Mouse (Mus musculus): ENCODE measurements around the gene Idh2. TPM values are rescaled to one million over a fixed set of nuclear protein-coding genes. Genes with fewer than 3 reads are reported as not detected.
"Not testable (repeated sequence)": the region's sequence is repeated elsewhere in the genome, so short reads cannot be mapped to it uniquely, and the experiment has no call there.

The Idh2 gene
- polyA plus RNA-seq, 1 experiment: 77.9 TPM

GRCm38 (mm10) chr7:80134454-80135172, 19.4 kb upstream of the Idh2 start:
- Histone ChIP-seq H3K27ac (ENCODE audit: insufficient read depth, low read length) (no peak overlapping the region), H3K4me3 (replicated peaks; ENCODE audit: insufficient read depth, low read depth, low read length) (no peak overlapping the region), H3K27me3 (ENCODE audit: control insufficient read depth, insufficient read depth, low read length) (no peaks in the 10 kb centered on the region), H3K4me1 (ENCODE audit: control insufficient read depth, insufficient read depth, low read length) (peaks cover 6% of the 10 kb centered on the region)
- WGBS: 22% methylated on average over 8 of the region's 8 CpGs
- DNase-seq: peak; percentile 44 to 66
- TF ChIP-seq CTCF (IDR thresholded peaks at IDR 0.05; ENCODE audit: borderline replicate concordance, insufficient read depth, low read depth, low read length) (no peak), POLR2A (IDR thresholded peaks at IDR 0.05; ENCODE audit: borderline replicate concordance, insufficient read depth, low read length) (no peak)

DNA sequence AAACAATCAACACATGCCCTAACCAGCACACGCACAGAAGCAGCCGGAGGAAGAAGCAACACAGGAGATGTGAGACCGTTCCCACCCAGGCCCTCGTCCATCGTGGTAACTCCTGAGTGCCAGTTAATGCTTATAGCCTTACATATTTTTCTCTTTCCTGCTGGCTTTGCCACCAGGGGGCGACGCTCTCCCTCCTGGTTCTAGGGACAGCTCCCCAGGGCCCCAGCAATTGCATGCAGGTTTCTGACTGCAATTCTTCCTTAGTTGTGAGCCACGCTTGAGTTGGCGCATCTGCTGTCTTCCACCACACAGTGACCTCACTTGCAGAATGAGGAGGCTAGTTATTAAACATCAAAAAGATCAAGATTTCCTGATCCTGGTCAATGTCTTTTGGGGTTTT, 17.3 kb upstream of the Idh2 start:
- H3K4me3 ChIP-seq (replicated peaks; ENCODE audit: insufficient read depth, low read depth, low read length): no peak overlapping the region
- peak in 1 of 2 experiments; percentile 13 for DNase-seq
- no peak overlapping the region for H3K27ac ChIP-seq (ENCODE audit: insufficient read depth, low read length)
- H3K4me1 ChIP-seq (ENCODE audit: control insufficient read depth, insufficient read depth, low read length): peaks cover 6% of the 10 kb centered on the region
- TF ChIP-seq CTCF (IDR thresholded peaks at IDR 0.05; ENCODE audit: borderline replicate concordance, insufficient read depth, low read depth, low read length) (peak; percentile 48; the same call in 1 of the 2 replicates), POLR2A (IDR thresholded peaks at IDR 0.05; ENCODE audit: borderline replicate concordance, insufficient read depth, low read length) (no peak)
- H3K27me3 ChIP-seq (ENCODE audit: control insufficient read depth, insufficient read depth, low read length): no peaks in the 10 kb centered on the region
- 50% methylated on average over 9 of the region's 9 CpGs for WGBS

GRCm38 (mm10) chr7:80131315-80131714, 16.1 kb upstream of the Idh2 start:
- H3K27me3 ChIP-seq (ENCODE audit: control insufficient read depth, insufficient read depth, low read length); H3K4me1 ChIP-seq (ENCODE audit: control insufficient read depth, insufficient read depth, low read length); DNase-seq; H3K4me3 ChIP-seq (replicated peaks; ENCODE audit: insufficient read depth, low read depth, low read length); H3K27ac ChIP-seq (ENCODE audit: insufficient read depth, low read length): not testable (repeated sequence)
- WGBS: 67% methylated on average over 7 of the region's 7 CpGs

GRCm38 (mm10) chr7:80130344-80131055, 15.3 kb upstream of the Idh2 start:
- Histone ChIP-seq H3K4me1 (ENCODE audit: control insufficient read depth, insufficient read depth, low read length) (peaks cover 6% of the 10 kb centered on the region), H3K27ac (ENCODE audit: insufficient read depth, low read length) (no peak overlapping the region), H3K4me3 (replicated peaks; ENCODE audit: insufficient read depth, low read depth, low read length) (no peak overlapping the region), H3K27me3 (ENCODE audit: control insufficient read depth, insufficient read depth, low read length) (no peaks in the 10 kb centered on the region)
- 69% methylated on average over 12 of the region's 12 CpGs for WGBS
- DNase-seq: no peak
- TF ChIP-seq POLR2A (IDR thresholded peaks at IDR 0.05; ENCODE audit: borderline replicate concordance, insufficient read depth, low read length): no peak
- no peak for TF ChIP-seq CTCF (IDR thresholded peaks at IDR 0.05; ENCODE audit: borderline replicate concordance, insufficient read depth, low read depth, low read length)

DNA sequence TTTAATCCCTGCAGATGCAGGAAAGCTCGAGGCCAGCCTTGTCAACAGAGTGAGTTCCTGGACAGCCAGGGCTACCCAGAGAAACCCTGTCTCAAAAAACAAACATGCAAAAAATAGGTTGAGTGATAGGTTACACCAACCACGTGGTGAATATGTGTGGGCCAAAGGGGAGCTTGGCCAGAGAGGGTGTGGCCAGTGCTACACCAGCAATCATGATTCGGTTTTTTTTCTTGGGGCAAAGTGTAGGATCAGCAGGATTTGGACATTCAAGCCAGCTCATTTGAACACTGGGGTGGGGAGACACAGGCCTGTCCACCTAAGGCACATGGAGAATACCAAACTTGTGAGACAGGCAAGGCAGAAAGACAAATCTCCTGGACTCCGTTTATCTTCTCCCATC, 14.1 kb upstream of the Idh2 start:
- 59% methylated on average over 4 of the region's 4 CpGs for WGBS
- TF ChIP-seq POLR2A (IDR thresholded peaks at IDR 0.05; ENCODE audit: borderline replicate concordance, insufficient read depth, low read length) (no peak), CTCF (IDR thresholded peaks at IDR 0.05; ENCODE audit: borderline replicate concordance, insufficient read depth, low read depth, low read length) (no peak)
- DNase-seq: no peak
- Histone ChIP-seq H3K4me1 (ENCODE audit: control insufficient read depth, insufficient read depth, low read length) (peaks cover under 1% of the 10 kb centered on the region), H3K4me3 (replicated peaks; ENCODE audit: insufficient read depth, low read depth, low read length) (no peak overlapping the region), H3K27me3 (ENCODE audit: control insufficient read depth, insufficient read depth, low read length) (no peaks in the 10 kb centered on the region), H3K27ac (ENCODE audit: insufficient read depth, low read length) (no peak overlapping the region)

DNA sequence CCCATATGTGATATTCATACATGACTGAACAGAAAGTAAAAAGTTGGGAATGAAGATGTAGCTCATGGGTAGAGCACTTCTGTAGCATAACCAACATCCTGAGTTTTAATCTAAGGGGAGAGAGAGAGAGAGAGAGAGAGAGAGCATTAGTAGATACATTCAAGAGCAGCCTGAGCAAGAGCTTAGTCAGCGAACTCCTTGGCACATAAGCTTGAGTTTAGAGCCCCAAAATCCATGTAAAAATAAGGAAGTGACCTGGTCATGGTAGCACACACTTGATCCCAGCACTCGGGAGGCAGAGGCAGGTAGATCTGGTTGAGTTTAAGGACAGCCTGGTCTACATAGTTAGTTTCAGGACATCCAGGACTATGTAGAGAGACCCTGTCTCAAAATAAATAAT, 8.5 kb upstream of the Idh2 start:
- Histone ChIP-seq H3K27ac (ENCODE audit: insufficient read depth, low read length) (no peak overlapping the region), H3K4me1 (ENCODE audit: control insufficient read depth, insufficient read depth, low read length) (no peaks in the 10 kb centered on the region), H3K4me3 (replicated peaks; ENCODE audit: insufficient read depth, low read depth, low read length) (no peak overlapping the region), H3K27me3 (ENCODE audit: control insufficient read depth, insufficient read depth, low read length) (no peaks in the 10 kb centered on the region)
- WGBS: 95% methylated on average over 2 of the region's 2 CpGs
- no peak for TF ChIP-seq CTCF (IDR thresholded peaks at IDR 0.05; ENCODE audit: borderline replicate concordance, insufficient read depth, low read depth, low read length)
- TF ChIP-seq POLR2A (IDR thresholded peaks at IDR 0.05; ENCODE audit: borderline replicate concordance, insufficient read depth, low read length): no peak
- no peak for DNase-seq

DNA sequence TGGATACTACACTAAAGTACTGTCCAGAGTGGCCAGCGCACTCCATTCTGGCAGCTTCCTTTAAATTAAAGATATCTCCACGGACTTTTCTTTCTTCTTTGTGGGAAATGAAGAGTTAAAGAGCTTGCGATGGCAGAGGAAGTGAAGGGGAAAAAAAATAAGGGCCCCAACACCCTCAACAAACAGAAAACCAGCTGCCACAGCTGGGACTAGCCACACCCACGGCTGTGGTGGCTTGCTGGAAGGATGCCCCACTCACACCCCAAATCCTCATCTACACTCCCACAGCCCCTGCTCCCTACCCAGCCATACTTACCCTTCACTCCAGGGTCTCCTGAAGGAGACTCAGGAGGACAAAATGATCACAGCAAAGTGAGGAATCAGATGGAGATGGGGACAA, 7.9 kb upstream of the Idh2 start:
- WGBS: 67% methylated on average over 4 of the region's 4 CpGs
- TF ChIP-seq CTCF (IDR thresholded peaks at IDR 0.05; ENCODE audit: borderline replicate concordance, insufficient read depth, low read depth, low read length) (no peak), POLR2A (IDR thresholded peaks at IDR 0.05; ENCODE audit: borderline replicate concordance, insufficient read depth, low read length) (no peak)

DNA sequence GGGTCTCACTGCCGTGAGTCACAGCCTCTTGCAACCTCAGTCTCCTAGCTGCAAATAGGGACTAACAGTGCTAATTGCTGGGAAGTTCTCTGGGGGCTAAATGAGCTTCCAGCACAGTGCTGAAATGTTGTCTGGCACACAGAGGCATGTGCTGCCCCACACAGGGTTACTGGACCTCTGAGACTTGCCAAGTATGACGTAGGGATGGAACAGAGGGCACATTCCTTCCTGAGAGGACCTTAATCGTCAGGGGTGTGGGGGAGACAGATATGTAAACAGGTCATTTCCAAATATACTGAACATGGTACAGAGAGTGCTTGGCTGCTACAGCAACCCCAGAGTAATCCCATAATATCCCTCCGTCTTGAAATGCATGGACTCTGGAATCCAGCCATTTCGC, 5.9 kb upstream of the Idh2 start:
- TF ChIP-seq POLR2A (IDR thresholded peaks at IDR 0.05; ENCODE audit: borderline replicate concordance, insufficient read depth, low read length): no peak
- no peak for TF ChIP-seq CTCF (IDR thresholded peaks at IDR 0.05; ENCODE audit: borderline replicate concordance, insufficient read depth, low read depth, low read length)
- no peaks in the 10 kb centered on the region for H3K4me1 ChIP-seq (ENCODE audit: control insufficient read depth, insufficient read depth, low read length)
- no peaks in the 10 kb centered on the region for H3K27me3 ChIP-seq (ENCODE audit: control insufficient read depth, insufficient read depth, low read length)
- no peak overlapping the region for H3K4me3 ChIP-seq (replicated peaks; ENCODE audit: insufficient read depth, low read depth, low read length)
- DNase-seq: no peak
- WGBS: 54% methylated on average over 5 of the region's 5 CpGs
- H3K27ac ChIP-seq (ENCODE audit: insufficient read depth, low read length): no peak overlapping the region

More for the DNA sequence above, 7.9 kb upstream of the Idh2 start:
- DNase-seq: no peak
- Histone ChIP-seq H3K4me3 (replicated peaks; ENCODE audit: insufficient read depth, low read depth, low read length) (no peak overlapping the region), H3K27me3 (ENCODE audit: control insufficient read depth, insufficient read depth, low read length) (no peaks in the 10 kb centered on the region), H3K4me1 (ENCODE audit: control insufficient read depth, insufficient read depth, low read length) (no peaks in the 10 kb centered on the region), H3K27ac (ENCODE audit: insufficient read depth, low read length) (no peak overlapping the region)

Data from cerebellum, adult 2 months (tissue).